In the genomic region with DNA sequence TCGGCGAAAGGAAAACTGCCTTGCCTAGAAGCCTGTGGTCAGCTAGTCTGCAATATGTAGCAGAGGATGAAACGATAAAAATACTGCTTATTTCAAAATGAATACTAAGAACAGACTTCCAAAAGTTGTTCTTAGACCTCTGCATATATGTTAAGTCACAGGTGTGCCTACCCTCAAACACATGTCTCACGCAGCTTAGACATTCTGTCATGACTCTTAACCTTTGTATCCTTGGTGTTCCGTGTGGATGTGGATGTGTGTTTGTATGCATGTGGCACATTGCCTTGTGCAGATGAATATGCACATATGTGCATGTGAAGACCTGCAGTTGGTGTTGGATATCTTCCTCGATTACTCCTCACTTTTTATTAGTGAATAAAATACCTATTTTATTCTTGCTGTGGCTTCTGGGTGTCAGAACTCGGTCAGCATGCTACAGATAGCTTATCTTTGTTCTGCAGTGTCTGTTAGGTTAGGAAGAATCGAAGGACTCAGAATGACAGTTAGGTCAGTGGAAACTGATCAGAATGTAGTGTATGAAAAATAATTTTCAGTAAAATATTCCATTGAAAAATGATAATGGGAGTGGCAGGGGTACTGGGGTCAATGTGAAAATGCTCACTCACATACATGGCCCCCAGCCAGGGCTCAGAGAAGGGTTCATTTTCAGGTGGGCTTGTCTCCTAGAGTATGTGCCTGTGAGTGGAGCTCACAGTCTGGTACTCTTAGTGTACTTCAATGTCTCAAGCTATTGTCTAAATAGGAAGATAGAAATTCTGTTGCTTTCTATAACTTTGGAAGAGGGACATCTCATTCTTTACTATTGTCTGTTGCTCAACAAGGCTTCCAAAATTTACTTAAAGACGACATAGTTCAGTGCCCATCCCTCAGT, we compare ENCODE assay signal across 1 mouse cellular context.
TF ChIP-seq lines count a peak whose summit lies in the region.

No protein-coding gene starts in this region.

TF ChIP-seq in MEL, 35 proteins besides CTCF, POLR2A, EP300 and RAD21 (continued from another document):
- peak; percentile 94 for TF ChIP-seq GATA1 (IDR thresholded peaks at IDR 0.05; ENCODE audit: low read depth, low read length)
- no peak for TF ChIP-seq ZMIZ1 (IDR thresholded peaks at IDR 0.05; ENCODE audit: low read depth, low read length)
- TF ChIP-seq POLR2AphosphoS2 (IDR thresholded peaks at IDR 0.05; ENCODE audit: low read length), result no peak
- no peak for TF ChIP-seq MAX (IDR thresholded peaks at IDR 0.05; ENCODE audit: low read length)
- TF ChIP-seq SIN3A (IDR thresholded peaks at IDR 0.05; ENCODE audit: low read length), result peak; percentile 55; the same call in 1 of the 2 replicates
- peak; percentile 72 for TF ChIP-seq ETS1 (IDR thresholded peaks at IDR 0.05; ENCODE audit: low read depth, low read length)
- TF ChIP-seq MYB (IDR thresholded peaks at IDR 0.05; ENCODE audit: low read depth, low read length), result peak; percentile 84
- no peak for TF ChIP-seq JUND (IDR thresholded peaks at IDR 0.05; ENCODE audit: low read depth, low read length)
- 0 out of 2 replicates have a peak, but pooled peaks have one; percentile 28 for TF ChIP-seq RCOR1 (IDR thresholded peaks at IDR 0.05; ENCODE audit: low read depth, low read length)
- TF ChIP-seq TBP (IDR thresholded peaks at IDR 0.05; ENCODE audit: low read depth, low read length), result no peak
- TF ChIP-seq HCFC1 (IDR thresholded peaks at IDR 0.05; ENCODE audit: low read depth, low read length), result no peak
- no peak for TF ChIP-seq KAT2A (conservative IDR thresholded peaks at IDR 0.05; ENCODE audit: low read depth, low read length)
- TF ChIP-seq ZKSCAN1 (IDR thresholded peaks at IDR 0.05; ENCODE audit: low read depth, low read length), result no peak
- no peak for TF ChIP-seq ZC3H11A (IDR thresholded peaks at IDR 0.05; ENCODE audit: low read depth, low read length)
- TF ChIP-seq NRF1 (IDR thresholded peaks at IDR 0.05; ENCODE audit: insufficient read depth, low read depth, low read length, poor library complexity, severe bottlenecking), result no peak
- no peak for TF ChIP-seq MAFK (IDR thresholded peaks at IDR 0.05; ENCODE audit: borderline replicate concordance, low read depth, low read length)
- TF ChIP-seq POLR2AphosphoS5 (IDR thresholded peaks at IDR 0.05; ENCODE audit: borderline replicate concordance, low read depth, low read length), result no peak
- TF ChIP-seq MAZ (IDR thresholded peaks at IDR 0.05; ENCODE audit: low read depth, low read length), result no peak
- no peak for TF ChIP-seq USF2 (IDR thresholded peaks at IDR 0.05; ENCODE audit: borderline replicate concordance in 1 of 2, insufficient read depth in 1 of 2, low read depth in 1 of 2, low read length in 2 of 2)
- no peak for TF ChIP-seq NELFE (IDR thresholded peaks at IDR 0.05; ENCODE audit: low read depth, low read length)
- TF ChIP-seq CHD2 (IDR thresholded peaks at IDR 0.05; ENCODE audit: low read length), result no peak; the same call in 1 of the 2 replicates
- TF ChIP-seq USF1 (IDR thresholded peaks at IDR 0.05; ENCODE audit: low read depth, low read length), result no peak
- no peak for TF ChIP-seq UBTF (IDR thresholded peaks at IDR 0.05; ENCODE audit: borderline replicate concordance, insufficient read depth, low read depth, low read length)
- TF ChIP-seq TAL1 (IDR thresholded peaks at IDR 0.05; ENCODE audit: low read length), result peak; percentile 74
- no peak for TF ChIP-seq BHLHE40 (IDR thresholded peaks at IDR 0.05; ENCODE audit: borderline replicate concordance, low read depth, low read length)
- TF ChIP-seq E2F4 (IDR thresholded peaks at IDR 0.05; ENCODE audit: borderline replicate concordance, low read depth, low read length), result no peak
